Mouse (Mus musculus) limb, embryonic 14.5 days (tissue): ENCODE results near the gene Gm8994. TPM values are rescaled to one million over a fixed set of nuclear protein-coding genes. Genes with fewer than 3 reads are reported as not detected.
"Not testable (repeated sequence)": the region's sequence is repeated elsewhere in the genome, so short reads cannot be mapped to it uniquely, and the experiment has no call there.

Experiments used
- ATAC-seq: fragments of 200-750 bp; cut with Nextera tagmentation; 2 replicates; pipeline ENCODE4 v1.8.0; 2017; ENCODE audit warnings: low read depth, moderate number of reproducible peaks, moderate TSS enrichment; ENCODE audit not compliant: low FRiP score
- DNase-seq: peaks from one replicate; pipeline ENCODE4 v3.0.0-alpha.2; 2015; ENCODE audit warnings: low spot score
- H3K27ac ChIP-seq: fragments of 300-500 bp; sonication (generic); replicated peaks from 2 replicates; pipeline ENCODE4 v1.5.1; 2014; ENCODE audit warnings: low read depth, mild to moderate bottlenecking, low read length, moderate library complexity, mixed read lengths
- H3K27me3 ChIP-seq: fragments of 300-500 bp; sonication (generic); 2 replicates; pipeline ENCODE4 v1.6.1; 2014; ENCODE audit warnings: low read length, mixed read lengths; ENCODE audit not compliant: control insufficient read depth, insufficient read depth
- H3K36me3 ChIP-seq: fragments of 300-500 bp; sonication (generic); 2 replicates; pipeline ENCODE4 v1.6.1; 2014; ENCODE audit warnings: mild to moderate bottlenecking, low read length, moderate library complexity, mixed read lengths; ENCODE audit not compliant: control insufficient read depth, insufficient read depth
- H3K4me1 ChIP-seq: fragments of 300-500 bp; sonication (generic); 2 replicates; pipeline ENCODE4 v1.6.1; 2014; ENCODE audit warnings: antibody characterized with exemption, low read length, mixed read lengths; ENCODE audit not compliant: control insufficient read depth, insufficient read depth
- H3K4me2 ChIP-seq: fragments of 300-500 bp; sonication (generic); replicated peaks from 2 replicates; pipeline ENCODE4 v1.6.1; 2014; ENCODE audit warnings: low read depth, mild to moderate bottlenecking, low read length, moderate library complexity; ENCODE audit not compliant: severe bottlenecking
- H3K4me3 ChIP-seq: fragments of 300-500 bp; sonication (generic); replicated peaks from 2 replicates; pipeline ENCODE4 v1.5.1; 2014; ENCODE audit warnings: low read length
- H3K9ac ChIP-seq: fragments of 300-500 bp; sonication (generic); 2 replicates; pipeline ENCODE4 v1.6.1; 2014; ENCODE audit warnings: mild to moderate bottlenecking, low read depth, low read length, moderate library complexity; ENCODE audit not compliant: severe bottlenecking
- H3K9me3 ChIP-seq: fragments of 300-500 bp; sonication (generic); 2 replicates; pipeline ENCODE4 v1.6.1; 2016; ENCODE audit warnings: low read length; ENCODE audit not compliant: control insufficient read depth
- POLR2A ChIP-seq: fragments of 200-500 bp; IDR thresholded peaks from 2 replicates; pipeline ENCODE4 v1.8.0; 2012; ENCODE audit warnings: inconsistent platforms, mild to moderate bottlenecking, moderate library complexity, borderline replicate concordance; ENCODE audit not compliant: insufficient read depth, insufficient read length; ENCODE audit errors: extremely low read depth
- WGBS: fragments of 180-500 bp; shearing (Covaris S2); extraction: QIAGEN DNeasy Blood & Tissue Kit; methylation state at CpG from one replicate; pipeline ENCODE4 v1.1.7; 2014; 5-methylcytosine and 5-hydroxymethylcytosine counted together
- polyA plus RNA-seq, 2 experiments: library from polyadenylated mRNA; depleted of rRNA in 1 of 2; stranded (reverse) in 1 of 2; unstranded in 1 of 2; fragments of >200 nt; fragmentation: Nextera tagmentation in 1 of 2; extraction: Ambion mirVana in 1 of 2; gene quantifications; 2 replicates each; pipeline versions ENCODE4 v1.2.1 to v1.2.3; 2012 to 2014

Gm8994 gene
- polyA plus RNA-seq (2012; rRNA removed) (0.05 and 0.15 TPM in 2 replicates), polyA plus RNA-seq (2014; fragmentation: Nextera tagmentation; extraction: Ambion mirVana) (0.15 TPM in 1 of 2 replicates, not detected in the other)

- H3K27ac ChIP-seq, H3K4me1 ChIP-seq, H3K27me3 ChIP-seq, H3K36me3 ChIP-seq, ATAC-seq, H3K4me3 ChIP-seq, DNase-seq, H3K9me3 ChIP-seq, H3K9ac ChIP-seq, H3K4me2 ChIP-seq: not testable (repeated sequence)
- WGBS = 93% methylated on average over 4 of the region's 4 CpGs
Observed at GRCm38 (mm10) chr6:136327239-136327638, at the start of gene Gm8994. Gm8994 (plus strand) TSS chr6:136327539.

GRCm38 (mm10) chr6:136277685-136278084 lies 49.7 kb upstream of the Gm8994 start:
- H3K27ac ChIP-seq = no peak overlapping the region
- WGBS = 67% methylated on average over 4 of the region's 4 CpGs
- no peaks in the 10 kb centered on the region for H3K4me1 ChIP-seq
- TF ChIP-seq POLR2A = no peak
- no peaks in the 10 kb centered on the region for H3K27me3 ChIP-seq
- H3K9me3 ChIP-seq = no peaks in the 10 kb centered on the region
- no peak overlapping the region for H3K4me3 ChIP-seq
- no peak overlapping the region for H3K4me2 ChIP-seq
- DNase-seq = no peak
- no peaks in the 10 kb centered on the region for H3K36me3 ChIP-seq
- ATAC-seq = no peak
- H3K9ac ChIP-seq = no peak overlapping the region

GRCm38 (mm10) chr6:136284565-136284964 lies 42.8 kb upstream of the Gm8994 start:
- H3K4me1 ChIP-seq = no peaks in the 10 kb centered on the region
- no peak overlapping the region for H3K4me3 ChIP-seq
- no peak overlapping the region for H3K27ac ChIP-seq
- no peaks in the 10 kb centered on the region for H3K27me3 ChIP-seq
- ATAC-seq (no peak), DNase-seq (no peak)
- H3K4me2 ChIP-seq = no peak overlapping the region
- no peaks in the 10 kb centered on the region for H3K9me3 ChIP-seq
- TF ChIP-seq POLR2A = no peak
- WGBS = 86% methylated on average over 8 of the region's 8 CpGs
- H3K36me3 ChIP-seq = no peaks in the 10 kb centered on the region
- H3K9ac ChIP-seq = no peak overlapping the region

- no peak overlapping the region for H3K9ac ChIP-seq
- no peaks in the 10 kb centered on the region for H3K27me3 ChIP-seq
- WGBS = 78% methylated on average over 11 of the region's 11 CpGs
- DNase-seq = no peak
- no peaks in the 10 kb centered on the region for H3K4me1 ChIP-seq
- no peak for ATAC-seq
- H3K36me3 ChIP-seq = no peaks in the 10 kb centered on the region
- H3K4me2 ChIP-seq = no peak overlapping the region
- H3K9me3 ChIP-seq = no peaks in the 10 kb centered on the region
- H3K27ac ChIP-seq = no peak overlapping the region
- TF ChIP-seq POLR2A = no peak
- no peak overlapping the region for H3K4me3 ChIP-seq
Observed at GRCm38 (mm10) chr6:136286180-136286579, 41.2 kb upstream of the Gm8994 start.

GRCm38 (mm10) chr6:136286589-136286988 lies 40.8 kb upstream of the Gm8994 start:
- DNase-seq (no peak), ATAC-seq (no peak)
- no peak overlapping the region for H3K4me2 ChIP-seq
- no peaks in the 10 kb centered on the region for H3K9me3 ChIP-seq
- no peak for TF ChIP-seq POLR2A
- WGBS = 65% methylated on average over 4 of the region's 4 CpGs
- H3K4me1 ChIP-seq = no peaks in the 10 kb centered on the region
- H3K4me3 ChIP-seq = no peak overlapping the region
- H3K27ac ChIP-seq = no peak overlapping the region
- H3K36me3 ChIP-seq = no peaks in the 10 kb centered on the region
- H3K9ac ChIP-seq = no peak overlapping the region
- no peaks in the 10 kb centered on the region for H3K27me3 ChIP-seq

- no peaks in the 10 kb centered on the region for H3K4me1 ChIP-seq
- no peak for TF ChIP-seq POLR2A
- DNase-seq (no peak), ATAC-seq (no peak)
- H3K4me2 ChIP-seq = no peak overlapping the region
- H3K9ac ChIP-seq = no peak overlapping the region
- H3K27me3 ChIP-seq = no peaks in the 10 kb centered on the region
- H3K9me3 ChIP-seq = no peaks in the 10 kb centered on the region
- no peak overlapping the region for H3K27ac ChIP-seq
- H3K36me3 ChIP-seq = no peaks in the 10 kb centered on the region
- WGBS = 86% methylated on average over 3 of the region's 3 CpGs
- no peak overlapping the region for H3K4me3 ChIP-seq
Observed at GRCm38 (mm10) chr6:136291424-136291823, 35.9 kb upstream of the Gm8994 start.
